Mouse (Mus musculus): Measurements from ENCODE around the gene Gcnt4. TPM values are rescaled to one million over a fixed set of nuclear protein-coding genes. Genes with fewer than 3 reads are reported as not detected.

Gene Gcnt4
- polyA plus RNA-seq, 1 experiment from 2014 or later, result 1.7 TPM

DNA sequence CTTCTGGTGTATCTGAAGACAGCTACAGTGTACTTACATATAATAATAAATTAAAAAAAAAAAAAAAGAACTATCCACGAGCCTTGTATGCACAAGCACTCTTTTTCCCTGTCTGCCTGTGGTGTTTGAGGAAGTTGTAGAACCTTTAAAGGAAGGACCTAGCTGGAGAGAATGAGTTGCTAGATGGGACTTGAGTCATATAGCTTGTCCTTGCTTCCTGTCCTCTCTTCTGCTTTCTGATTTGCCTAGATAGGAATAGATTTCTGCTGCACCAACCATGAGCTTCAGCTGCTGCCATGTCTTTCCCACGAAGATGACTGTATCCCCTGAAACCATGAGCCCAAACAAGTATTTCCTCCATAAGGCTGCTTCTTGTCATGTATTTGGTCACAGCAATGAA lies 43.3 kb downstream of the Gcnt4 start:
- no peaks in the 10 kb centered on the region for H3K27me3 ChIP-seq
- no peak for ATAC-seq
- ChIA-PET CTCF (interaction anchor here (1.5 kb wide), 1 partner anchor 23 kb away, joined by 4 read pairs; no protein-coding TSS in a partner anchor), POLR2A (no interaction called here)
- no peak for TF ChIP-seq CTCF (IDR thresholded peaks at IDR 0.05)
- in situ Hi-C loops (cut with MboI; ENCODE audit: low pct_unique_long_range_greater_than_20kb), result no loop called here
- no peak for DNase-seq (ENCODE audit: low read depth, low spot score)

DNA sequence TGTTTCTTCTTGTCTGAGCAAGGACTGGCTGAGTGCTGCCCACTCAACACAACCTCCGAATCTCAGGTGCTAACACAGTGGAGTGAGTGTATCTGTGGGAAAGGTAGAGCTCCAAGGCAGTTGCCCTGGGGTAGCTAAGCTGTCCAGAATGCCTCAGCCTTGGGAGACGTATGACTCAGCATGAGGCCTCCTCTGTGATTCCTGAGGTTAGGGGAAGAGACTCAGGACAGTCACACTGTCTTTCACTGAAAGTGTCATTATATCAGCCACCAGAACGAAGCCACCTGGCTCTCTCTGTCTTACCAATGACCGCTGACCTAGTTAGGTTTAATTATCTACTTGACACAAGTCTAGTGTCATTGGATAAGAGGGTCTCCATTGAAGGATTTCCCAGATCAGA lies 46.6 kb downstream of the Gcnt4 start:
- ATAC-seq, result no peak
- H3K27me3 ChIP-seq, result no peaks in the 10 kb centered on the region
- ChIA-PET CTCF (interaction anchor here (1.0 kb wide), 1 partner anchor 19 kb away, joined by 3 read pairs; no protein-coding TSS in a partner anchor), POLR2A (no interaction called here)
- in situ Hi-C loops (cut with MboI; ENCODE audit: low pct_unique_long_range_greater_than_20kb), result no loop called here
- DNase-seq (ENCODE audit: low read depth, low spot score), result no peak
- TF ChIP-seq CTCF (IDR thresholded peaks at IDR 0.05), result no peak

DNA sequence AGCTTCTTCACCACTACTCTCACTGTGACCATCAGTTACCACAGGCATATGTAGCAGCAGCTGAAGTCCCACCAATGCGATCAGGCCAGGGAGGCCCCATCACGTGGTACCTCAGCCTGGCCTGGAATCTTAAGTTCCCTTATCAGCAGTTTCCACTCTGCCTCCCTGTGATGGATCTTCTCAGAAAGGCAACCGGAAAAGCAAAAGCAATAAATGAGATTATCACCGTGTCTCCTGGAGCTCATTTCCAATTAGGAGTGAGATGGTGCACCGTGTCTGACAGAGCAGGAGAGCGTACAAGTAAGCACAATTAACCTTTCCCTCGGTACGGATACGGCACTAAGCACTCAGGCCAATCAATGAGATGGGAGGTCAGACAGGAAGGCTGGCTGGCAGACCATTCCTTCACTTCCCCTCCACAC lies 47.4 kb downstream of the Gcnt4 start:
- no peak for ATAC-seq
- no peak for DNase-seq (ENCODE audit: low read depth, low spot score)
- no peaks in the 10 kb centered on the region for H3K27me3 ChIP-seq
- in situ Hi-C loops (cut with MboI; ENCODE audit: low pct_unique_long_range_greater_than_20kb), result no loop called here
- ChIA-PET POLR2A (no interaction called here), CTCF (no interaction called here)
- no peak for TF ChIP-seq CTCF (IDR thresholded peaks at IDR 0.05)

DNA sequence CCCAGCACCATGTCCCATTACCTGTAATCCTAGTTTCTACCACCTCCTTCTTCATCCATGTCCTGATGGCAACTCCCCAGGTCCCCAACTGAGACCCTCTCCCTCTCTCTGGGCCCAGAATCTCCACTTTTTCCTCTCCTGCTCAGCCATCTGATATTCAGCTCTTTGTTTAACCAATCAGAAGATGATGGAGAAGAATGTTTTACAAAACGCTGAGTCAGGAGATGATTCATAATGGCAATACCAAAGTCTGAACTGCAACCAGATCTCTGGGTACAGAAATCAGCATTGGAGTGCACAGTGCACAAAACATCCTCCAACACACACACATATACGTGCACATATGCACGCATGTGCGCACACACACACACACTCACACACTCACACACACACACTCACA lies 48.8 kb downstream of the Gcnt4 start:
- ATAC-seq (no peak), DNase-seq (ENCODE audit: low read depth, low spot score) (no peak)
- in situ Hi-C loops (cut with MboI; ENCODE audit: low pct_unique_long_range_greater_than_20kb), result no loop called here
- POLR2A ChIA-PET, result no interaction called here
- no peak for TF ChIP-seq CTCF (IDR thresholded peaks at IDR 0.05)
- CTCF ChIA-PET, result no interaction called here
- H3K27me3 ChIP-seq, result no peaks in the 10 kb centered on the region

DNA sequence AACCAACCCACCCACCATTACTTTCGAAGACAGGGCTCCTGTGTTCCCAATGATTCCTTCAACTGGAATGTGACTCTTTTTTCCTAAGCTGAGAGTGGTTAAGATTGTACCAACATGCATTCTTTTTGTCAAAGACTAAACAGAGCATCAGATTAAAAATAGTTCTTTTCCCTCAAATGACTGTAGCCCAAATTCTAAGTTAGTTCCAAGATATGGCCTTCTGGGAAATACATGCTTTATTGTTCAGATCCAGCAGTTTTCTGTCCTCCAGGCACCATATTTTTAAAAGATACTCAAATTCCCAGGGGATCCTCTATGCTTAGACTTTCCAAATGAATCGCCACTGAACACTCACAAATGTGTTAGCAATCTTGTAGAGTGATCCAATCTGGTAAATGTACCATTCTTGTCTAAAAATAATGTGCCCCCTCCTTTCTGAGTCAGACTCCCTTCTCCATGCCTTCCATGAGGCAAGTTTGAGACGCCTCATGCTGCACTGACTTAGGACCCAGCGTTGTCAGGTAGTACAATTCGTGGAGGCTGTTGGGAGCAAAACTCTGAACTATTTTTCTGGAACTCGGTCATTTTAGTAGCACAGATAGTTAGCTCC lies 52.6 kb downstream of the Gcnt4 start:
- in situ Hi-C loops (cut with MboI; ENCODE audit: low pct_unique_long_range_greater_than_20kb), result no loop called here
- ATAC-seq (no peak), DNase-seq (ENCODE audit: low read depth, low spot score) (no peak)
- ChIA-PET CTCF (interaction anchor here (1.3 kb wide), 1 partner anchor 51 kb away, joined by 3 read pairs; no protein-coding TSS in a partner anchor), POLR2A (interaction anchor here (0.6 kb wide), 1 partner anchor 103 kb away, joined by 4 read pairs; no protein-coding TSS in a partner anchor)
- H3K27me3 ChIP-seq, result no peaks in the 10 kb centered on the region
- TF ChIP-seq CTCF (IDR thresholded peaks at IDR 0.05), result no peak

DNA sequence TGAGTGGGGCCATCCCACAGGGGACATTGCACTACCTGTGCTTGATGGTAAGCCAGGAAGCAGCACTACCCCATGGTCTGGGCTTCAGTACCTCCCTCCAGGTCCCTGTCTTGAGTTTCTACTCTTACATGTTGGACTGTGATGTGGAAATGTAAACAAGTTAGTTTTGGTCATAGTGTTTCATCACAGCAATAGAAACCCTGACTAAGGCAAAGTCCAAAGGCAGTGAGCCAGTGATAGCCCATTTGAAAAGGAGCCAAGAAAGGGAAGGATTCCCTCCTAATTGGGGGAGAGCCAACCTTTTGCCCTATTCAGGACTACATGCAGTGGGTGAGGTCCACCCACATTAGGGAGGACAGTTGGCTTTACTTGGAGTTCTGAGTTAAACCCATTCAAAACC lies 56.1 kb downstream of the Gcnt4 start:
- no peak for DNase-seq (ENCODE audit: low read depth, low spot score)
- CTCF ChIA-PET, result no interaction called here
- TF ChIP-seq CTCF (IDR thresholded peaks at IDR 0.05), result no peak
- in situ Hi-C loops (cut with MboI; ENCODE audit: low pct_unique_long_range_greater_than_20kb), result no loop called here
- no peak for ATAC-seq
- POLR2A ChIA-PET, result no interaction called here
- H3K27me3 ChIP-seq, result no peaks in the 10 kb centered on the region

DNA sequence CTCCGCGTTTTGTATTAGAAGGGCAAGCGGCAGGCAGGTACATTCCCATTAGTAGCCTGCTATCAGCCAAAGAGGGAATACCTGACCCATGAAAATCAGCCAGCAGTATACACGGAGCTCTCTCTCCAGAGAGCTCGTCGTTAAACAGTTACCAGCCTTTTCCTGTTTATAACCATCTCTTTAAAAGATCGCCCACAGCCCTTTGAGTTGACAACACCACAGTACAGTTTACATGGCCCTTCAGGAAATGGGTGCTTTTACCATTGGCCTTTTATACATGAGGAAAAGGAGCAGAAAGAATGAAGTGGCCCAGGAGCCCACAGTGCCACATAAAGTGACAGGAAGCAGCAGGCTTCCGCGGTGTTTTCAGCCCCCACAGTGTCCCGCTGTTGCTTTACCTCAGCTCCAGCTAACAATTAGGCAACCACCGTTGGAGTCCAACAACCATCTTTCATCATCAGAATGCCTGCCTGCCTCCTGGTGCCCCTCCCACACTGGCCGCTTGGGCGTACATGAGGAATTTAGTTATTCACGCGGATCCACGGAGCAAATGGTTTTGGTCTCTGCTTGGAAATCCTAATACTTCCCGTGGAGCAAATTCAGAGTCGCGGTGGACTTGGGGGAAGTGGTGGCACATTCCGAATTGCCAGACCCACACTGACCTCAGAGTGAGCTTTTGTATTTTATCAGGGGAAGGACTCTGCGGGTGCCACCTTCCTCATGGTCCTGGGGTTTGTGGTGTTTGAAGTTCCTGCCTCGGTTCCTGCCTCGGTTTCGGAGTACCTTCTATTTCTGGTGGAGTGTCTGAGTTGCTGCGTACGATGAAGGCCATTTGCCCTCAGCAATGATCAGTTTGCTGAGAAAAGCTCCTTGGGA lies 59.0 kb downstream of the Gcnt4 start:
- H3K27me3 ChIP-seq, result no peaks in the 10 kb centered on the region
- in situ Hi-C loops (cut with MboI; ENCODE audit: low pct_unique_long_range_greater_than_20kb), result no loop called here
- TF ChIP-seq CTCF (IDR thresholded peaks at IDR 0.05), result no peak
- CTCF ChIA-PET, result interaction anchor here (1.3 to 1.4 kb wide), 2 partner anchors 48 to 58 kb away, joined by 3 read pairs; no protein-coding TSS in a partner anchor
- peak; percentile 93 for ATAC-seq
- no peak for DNase-seq (ENCODE audit: low read depth, low spot score)
- POLR2A ChIA-PET, result interaction anchor here (0.6 to 0.7 kb wide), 2 partner anchors 26 to 37 kb away, joined by 3 to 4 read pairs; no protein-coding TSS in a partner anchor

DNA sequence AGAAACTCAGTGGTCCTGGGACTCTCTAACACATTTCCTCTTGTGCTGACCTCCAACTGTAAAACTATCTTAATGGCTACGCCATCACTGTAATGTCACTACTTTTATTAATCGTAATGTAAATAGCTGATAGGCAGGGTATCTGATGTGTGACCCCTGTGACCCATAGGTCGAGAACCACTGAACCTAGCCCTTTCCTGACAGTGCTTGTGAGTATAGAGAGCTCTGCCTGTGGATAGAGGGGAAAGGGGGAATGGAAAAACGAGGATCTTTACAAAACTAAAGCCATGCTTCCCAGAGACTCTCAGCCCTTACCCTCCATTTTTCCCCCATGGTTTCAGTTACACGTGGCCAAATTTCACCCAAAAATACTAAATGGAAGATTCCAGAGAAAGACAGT lies 60.2 kb downstream of the Gcnt4 start:
- in situ Hi-C loops (cut with MboI; ENCODE audit: low pct_unique_long_range_greater_than_20kb), result no loop called here

DNA sequence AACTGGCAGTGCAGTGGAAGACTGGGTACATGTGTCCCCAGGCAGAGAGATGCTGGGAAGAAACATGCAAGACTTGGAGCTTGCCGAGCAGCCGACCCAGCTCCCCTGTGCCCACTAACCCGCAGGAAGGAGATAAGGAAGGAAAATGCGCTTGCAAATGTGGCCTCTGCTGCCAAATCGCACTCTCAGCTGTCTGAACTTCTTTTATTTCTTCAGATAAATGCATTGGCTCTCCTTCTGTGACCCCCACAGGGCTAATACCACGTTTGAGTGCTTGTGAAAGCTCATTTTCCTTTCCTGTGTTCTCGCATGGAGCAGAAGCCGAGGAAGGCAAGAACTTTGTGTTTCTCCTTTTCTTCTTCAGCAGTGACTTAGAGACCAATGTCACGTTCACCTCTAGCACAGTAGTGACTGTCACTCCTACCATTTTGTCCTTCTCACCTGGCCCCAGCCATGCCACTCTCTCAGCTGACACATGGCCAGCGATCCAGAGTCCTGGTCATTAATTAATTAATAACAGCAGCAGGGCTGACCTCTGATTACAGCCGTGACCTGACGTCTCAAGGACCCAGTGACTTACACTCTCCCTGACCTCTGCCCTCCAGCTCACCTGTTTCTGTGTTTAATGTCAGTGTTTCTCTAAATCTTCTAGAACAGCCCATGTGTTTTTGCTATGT lies 61.2 kb downstream of the Gcnt4 start:
- ATAC-seq (no peak), DNase-seq (ENCODE audit: low read depth, low spot score) (no peak)
- in situ Hi-C loops (cut with MboI; ENCODE audit: low pct_unique_long_range_greater_than_20kb), result no loop called here
- POLR2A ChIA-PET, result no interaction called here
- TF ChIP-seq CTCF (IDR thresholded peaks at IDR 0.05), result no peak
- no peaks in the 10 kb centered on the region for H3K27me3 ChIP-seq
- CTCF ChIA-PET, result interaction anchor here (1.5 to 2.2 kb wide), 2 partner anchors 41 to 42 kb away, joined by 4 to 5 read pairs; no protein-coding TSS in a partner anchor

More for the DNA sequence above, 60.2 kb downstream of the Gcnt4 start:
- POLR2A ChIA-PET, result no interaction called here
- no peak for ATAC-seq
- TF ChIP-seq CTCF (IDR thresholded peaks at IDR 0.05), result no peak
- CTCF ChIA-PET, result interaction anchor here (1.5 kb wide), 1 partner anchor 41 kb away, joined by 4 read pairs; no protein-coding TSS in a partner anchor
- H3K27me3 ChIP-seq, result no peaks in the 10 kb centered on the region
- DNase-seq (ENCODE audit: low read depth, low spot score), result no peak

DNA sequence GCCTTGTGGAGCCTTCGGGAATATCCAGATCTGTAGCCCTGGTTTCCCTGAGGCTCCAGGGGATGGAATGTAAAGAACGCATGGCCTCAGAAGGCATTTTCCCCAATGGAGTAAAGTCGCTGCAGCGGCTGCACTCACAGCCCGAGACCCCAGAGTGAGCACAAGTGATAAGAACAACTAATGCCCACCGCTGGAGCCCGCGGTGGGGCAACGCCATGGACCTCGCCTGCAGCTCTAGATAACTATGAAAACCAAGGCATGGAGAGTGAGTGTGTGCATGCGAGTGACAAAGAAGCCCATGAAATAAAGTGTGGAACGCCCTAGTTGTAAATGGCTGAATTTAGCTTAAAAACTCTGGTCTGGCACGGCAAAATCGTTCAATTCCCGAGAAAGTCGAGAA lies 64.6 kb downstream of the Gcnt4 start:
- in situ Hi-C loops (cut with MboI; ENCODE audit: low pct_unique_long_range_greater_than_20kb), result no loop called here
- POLR2A ChIA-PET, result no interaction called here
- H3K27me3 ChIP-seq, result no peaks in the 10 kb centered on the region
- TF ChIP-seq CTCF (IDR thresholded peaks at IDR 0.05), result no peak
- no peak for ATAC-seq
- no peak for DNase-seq (ENCODE audit: low read depth, low spot score)
- CTCF ChIA-PET, result no interaction called here
